Mouse (Mus musculus): ENCODE measurements at regions not wholly inside any gene's neighbourhood (a gene's known extent, or its start where the extent isn't known, plus 50 kb on each side); places are given as distances from the start of the nearest gene placed in this dataset.

DNA sequence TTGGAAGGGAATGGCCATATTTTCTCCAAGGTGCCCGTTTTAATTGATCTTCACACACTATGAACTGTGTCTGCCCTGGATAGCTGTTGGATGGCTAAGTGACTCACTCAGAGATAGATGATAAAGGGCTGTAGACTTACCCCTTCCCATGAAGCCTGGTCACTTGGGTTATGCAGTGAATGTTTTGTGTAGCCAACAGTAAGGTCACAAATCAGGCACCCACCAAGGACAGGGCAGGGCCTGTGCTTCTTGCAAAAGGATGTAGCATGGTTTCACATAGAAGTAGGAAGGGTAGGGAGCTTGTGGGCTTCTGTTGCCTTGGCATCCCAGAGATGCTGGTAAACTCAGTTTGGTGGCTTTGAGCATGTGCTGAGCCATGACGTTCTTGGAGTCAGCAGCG is 263.1 kb downstream of the Dysf start:
- TF ChIP-seq CTCF (IDR thresholded peaks at IDR 0.05), result no peak
- TF ChIP-seq EP300 (IDR thresholded peaks at IDR 0.05), result no peak

Data from lung, postnatal 0 days (tissue).